Mouse (Mus musculus): ENCODE measurements around the gene Gpsm2. TPM values are rescaled to one million over a fixed set of nuclear protein-coding genes. Genes with fewer than 3 reads are reported as not detected.

The Gpsm2 gene
- total RNA-seq (2012; rRNA removed), result 8.5 and 9.7 TPM in 2 replicates
- total RNA-seq (2014; rRNA removed), result 10.4 TPM in 2 replicates
- 7.5 and 11.2 TPM in 2 replicates for polyA plus RNA-seq (2012; ENCODE audit: insufficient read length, low read depth)

DNA sequence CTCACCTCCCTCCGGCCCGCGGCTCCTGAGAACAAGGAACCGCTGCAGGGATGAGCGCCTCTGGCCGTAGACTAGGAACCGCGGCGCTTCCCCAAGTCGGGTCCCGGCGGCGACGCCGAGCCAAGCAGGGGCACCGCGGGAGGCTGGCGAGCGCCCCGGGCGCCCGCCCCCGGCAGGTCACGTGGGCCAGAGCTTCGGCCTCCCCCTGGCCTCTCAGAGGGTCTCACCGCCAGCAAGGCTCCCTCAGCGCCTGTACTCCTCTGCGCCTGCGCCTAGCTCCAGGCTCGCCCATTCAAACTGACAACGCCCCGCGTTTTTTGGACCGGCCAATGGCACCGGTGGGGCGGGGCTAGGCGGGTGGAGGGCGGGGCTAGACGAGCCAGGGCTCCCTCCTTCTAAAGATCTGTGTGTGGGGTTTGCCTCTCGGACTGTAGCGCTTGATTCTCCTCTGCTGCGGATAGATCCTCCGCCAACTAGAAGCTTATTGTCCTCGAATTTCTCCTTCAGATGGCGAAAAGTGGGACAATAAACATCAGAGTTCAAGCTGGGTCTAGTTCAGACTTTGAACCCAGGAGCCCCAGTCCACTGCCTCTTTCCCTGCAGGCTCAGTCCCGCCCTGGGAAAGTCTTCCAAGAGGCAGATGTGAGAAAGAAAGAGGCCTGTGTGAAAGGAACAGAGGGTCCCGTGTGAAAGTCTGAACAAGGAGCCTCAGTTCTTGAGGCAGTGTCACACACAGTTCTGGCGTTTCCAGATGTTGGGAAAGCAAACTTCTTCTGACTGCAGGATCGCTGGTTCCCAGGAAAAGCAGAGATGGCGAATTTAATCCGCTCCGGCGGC lies at the start of gene Gpsm2:
Gene Gpsm2 (minus strand): TSS at position 274 of the 837 bp plus-strand sequence.
- dilution Hi-C loops (cut with MboI; ENCODE audit: extremely low pct_ligation_motif_present, extremely low pct_unique_long_range_greater_than_20kb, low sequenced_read_pairs), result no loop called here
- H3K27me3 ChIP-seq (replicated peaks), result peaks cover 15% of the 10 kb centered on the region
- peak; percentile 92 for DNase-seq (ENCODE audit: extremely low read depth)

DNA sequence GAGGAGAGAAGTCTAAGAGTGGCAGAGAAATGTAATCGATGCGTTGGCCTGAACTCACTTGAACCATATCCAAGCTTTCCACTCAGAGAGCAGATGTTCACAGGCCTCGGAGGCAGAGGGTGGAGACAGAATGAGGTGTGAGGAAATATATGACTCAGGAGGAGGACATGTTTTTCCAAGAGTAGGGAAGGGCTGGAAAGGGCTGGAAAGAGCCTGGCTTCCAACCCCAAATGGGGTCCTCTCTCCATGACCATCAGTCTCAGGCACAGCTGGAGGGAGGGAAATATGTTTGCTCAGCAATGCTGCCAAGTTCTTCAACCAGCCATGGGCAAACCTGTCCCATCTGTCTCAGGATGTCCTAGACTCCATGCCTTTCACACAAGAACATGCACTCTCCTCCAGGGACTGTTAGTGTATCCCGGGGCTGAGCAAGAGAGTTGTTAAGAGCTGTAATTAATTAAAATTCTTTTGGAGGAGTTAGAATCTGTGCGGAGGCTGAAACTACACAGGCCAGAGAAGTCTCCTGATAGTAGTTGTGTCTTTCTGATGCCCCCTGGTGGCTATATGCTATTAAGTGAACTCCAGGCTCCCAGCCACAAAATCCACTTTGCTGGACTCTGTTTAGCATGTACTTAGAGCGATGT lies 48.7 kb upstream of the Gpsm2 start:
- Histone ChIP-seq H3K9me3 (replicated peaks; ENCODE audit: low read length) (no peaks in the 10 kb centered on the region), H3K4me3 (replicated peaks in 1 of 3; ENCODE audit: low read depth in 2 of 3, low read length in 2 of 3, poor library complexity in 1 of 3) (no peak overlapping the region), H3K27me3 (replicated peaks) (no peaks in the 10 kb centered on the region), H3K4me1 (ENCODE audit: control insufficient read depth in 1 of 2, insufficient read depth in 2 of 2) (peaks cover 3 to 7% of the 10 kb centered on the region in 2 experiments; a peak in 2 of 4 replicates), H3K27ac (ENCODE audit: insufficient read depth, low read depth) (no peak overlapping the region), H3K9ac (ENCODE audit: insufficient read depth, low read depth) (no peak overlapping the region), H3K79me2 (replicated peaks; ENCODE audit: control insufficient read depth, extremely low read depth, insufficient read depth, poor library complexity, severe bottlenecking) (no peaks in the 10 kb centered on the region), H3K4me2 (ENCODE audit: insufficient read depth, low read depth, poor library complexity, severe bottlenecking) (no peak overlapping the region), H3K36me3 (replicated peaks in 1 of 2; ENCODE audit: control insufficient read depth in 1 of 2, insufficient read depth in 1 of 2, low read length in 1 of 2) (no peaks in the 10 kb centered on the region)
- dilution Hi-C loops (cut with MboI; ENCODE audit: extremely low pct_ligation_motif_present, extremely low pct_unique_long_range_greater_than_20kb, low sequenced_read_pairs) (no loop called here), in situ Hi-C loops (cut with MboI; ENCODE audit: low pct_ligation_motif_present, low pct_unique_long_range_greater_than_20kb, low sequenced_read_pairs) (loop anchor here (5.0 to 10.0 kb wide), 2 partner anchors 74 to 294 kb away; no protein-coding TSS in a partner anchor)
- peak; percentile 72 for DNase-seq (ENCODE audit: extremely low read depth)
- TF ChIP-seq ZKSCAN1 (IDR thresholded peaks at IDR 0.05; ENCODE audit: borderline replicate concordance, low read depth, low read length), result no peak
- TF ChIP-seq MYC (IDR thresholded peaks at IDR 0.05; ENCODE audit: low read depth, low read length), result no peak
- TF ChIP-seq CHD2 (IDR thresholded peaks at IDR 0.05; ENCODE audit: low read length), result no peak
- no peak for TF ChIP-seq RCOR1 (conservative IDR thresholded peaks at IDR 0.05; ENCODE audit: low read depth, low read length)
- TF ChIP-seq E2F4 (IDR thresholded peaks at IDR 0.05; ENCODE audit: insufficient replicate concordance, low read depth, low read length), result no peak
- no peak for TF ChIP-seq ZMIZ1 (IDR thresholded peaks at IDR 0.05; ENCODE audit: low read depth, low read length)
- no peak for TF ChIP-seq EP300 (IDR thresholded peaks at IDR 0.05; ENCODE audit: low read length)
- no peak for TF ChIP-seq NRF1 (IDR thresholded peaks at IDR 0.05; ENCODE audit: low read depth, low read length)
- TF ChIP-seq MXI1 (IDR thresholded peaks at IDR 0.05; ENCODE audit: low read depth, low read length), result no peak
- TF ChIP-seq GABPA (IDR thresholded peaks at IDR 0.05; ENCODE audit: insufficient replicate concordance, low read depth, low read length), result no peak
- no peak for TF ChIP-seq USF2 (conservative IDR thresholded peaks at IDR 0.05; ENCODE audit: low read depth, low read length)
- no peak for TF ChIP-seq UBTF (IDR thresholded peaks at IDR 0.05; ENCODE audit: low read depth, low read length)
- no peak for TF ChIP-seq TCF12 (IDR thresholded peaks at IDR 0.05; ENCODE audit: low read depth, low read length)
- TF ChIP-seq ELF1 (IDR thresholded peaks at IDR 0.05; ENCODE audit: low read depth, low read length), result no peak
- 0 out of 2 replicates have a peak, but pooled peaks have one; percentile 29 for TF ChIP-seq MAFK (IDR thresholded peaks at IDR 0.05; ENCODE audit: insufficient replicate concordance, low read length)
- no peak for TF ChIP-seq ETS1 (conservative IDR thresholded peaks at IDR 0.05; ENCODE audit: low read depth, low read length)
- TF ChIP-seq KAT2A (IDR thresholded peaks at IDR 0.05; ENCODE audit: insufficient replicate concordance, low read length), result no peak
- TF ChIP-seq MEF2A (IDR thresholded peaks at IDR 0.05; ENCODE audit: borderline replicate concordance, low read depth, low read length), result no peak
- peak; percentile 92 for TF ChIP-seq SMC3 (IDR thresholded peaks at IDR 0.05; ENCODE audit: low read depth, low read length)
- no peak; the same call in 1 of the 2 replicates for TF ChIP-seq IRF4 (IDR thresholded peaks at IDR 0.05; ENCODE audit: low read depth, low read length)
- TF ChIP-seq JUND (conservative IDR thresholded peaks at IDR 0.05; ENCODE audit: low read depth, low read length), result no peak

More for the DNA sequence above, at the start of gene Gpsm2:
- in situ Hi-C loops (cut with MboI; ENCODE audit: low pct_ligation_motif_present, low pct_unique_long_range_greater_than_20kb, low sequenced_read_pairs), result no loop called here
- TF ChIP-seq CHD2 (IDR thresholded peaks at IDR 0.05; ENCODE audit: low read length), result no peak
- TF ChIP-seq RCOR1 (conservative IDR thresholded peaks at IDR 0.05; ENCODE audit: low read depth, low read length), result no peak
- peak; percentile 93 for TF ChIP-seq NRF1 (IDR thresholded peaks at IDR 0.05; ENCODE audit: low read depth, low read length)
- TF ChIP-seq UBTF (IDR thresholded peaks at IDR 0.05; ENCODE audit: low read depth, low read length), result 0 out of 2 replicates have a peak, but pooled peaks have one; percentile 69
- TF ChIP-seq TCF12 (IDR thresholded peaks at IDR 0.05; ENCODE audit: low read depth, low read length), result no peak
- peak; percentile 79 for TF ChIP-seq USF2 (conservative IDR thresholded peaks at IDR 0.05; ENCODE audit: low read depth, low read length)
- TF ChIP-seq USF1 (IDR thresholded peaks at IDR 0.05; ENCODE audit: low read depth, low read length), result peak; percentile 93
- peak; percentile 74 for TF ChIP-seq POLR2A (IDR thresholded peaks at IDR 0.05; ENCODE audit: low read depth, low read length)
- no peak; the same call in 1 of the 2 replicates for TF ChIP-seq NELFE (IDR thresholded peaks at IDR 0.05; ENCODE audit: low read depth, low read length)
- no peak; the same call in 1 of the 2 replicates for TF ChIP-seq ZMIZ1 (IDR thresholded peaks at IDR 0.05; ENCODE audit: low read depth, low read length)
- TF ChIP-seq TBP (conservative IDR thresholded peaks at IDR 0.05; ENCODE audit: low read depth, low read length), result no peak
- TF ChIP-seq KAT2A (IDR thresholded peaks at IDR 0.05; ENCODE audit: insufficient replicate concordance, low read length), result no peak
- TF ChIP-seq CHD1 (IDR thresholded peaks at IDR 0.05; ENCODE audit: low read depth, low read length), result no peak
- TF ChIP-seq HCFC1 (IDR thresholded peaks at IDR 0.05; ENCODE audit: low read depth, low read length), result no peak
- TF ChIP-seq BHLHE40 (IDR thresholded peaks at IDR 0.05; ENCODE audit: low read depth, low read length), result peak; percentile 56
- TF ChIP-seq ELF1 (IDR thresholded peaks at IDR 0.05; ENCODE audit: low read depth, low read length), result 0 out of 2 replicates have a peak, but pooled peaks have one; percentile 12
- TF ChIP-seq GABPA (IDR thresholded peaks at IDR 0.05; ENCODE audit: insufficient replicate concordance, low read depth, low read length), result no peak
- peak; percentile 73; the same call in 1 of the 2 replicates for TF ChIP-seq MAX (IDR thresholded peaks at IDR 0.05; ENCODE audit: low read length)
- TF ChIP-seq POLR2AphosphoS2 (IDR thresholded peaks at IDR 0.05; ENCODE audit: low read depth, low read length), result no peak
- H3K36me3 ChIP-seq (replicated peaks in 1 of 2; ENCODE audit: control insufficient read depth in 1 of 2, insufficient read depth in 1 of 2, low read length in 1 of 2), result no peaks in the 10 kb centered on the region
- H3K9ac ChIP-seq (ENCODE audit: insufficient read depth, low read depth), result peak within 1 kb of the TSS; percentile 81
- H3K27ac ChIP-seq (ENCODE audit: insufficient read depth, low read depth), result no peak within 1 kb of the TSS
- H3K4me2 ChIP-seq (ENCODE audit: insufficient read depth, low read depth, poor library complexity, severe bottlenecking), result peak within 1 kb of the TSS; percentile 94
- peaks cover 6% of the 10 kb centered on the region for H3K9me3 ChIP-seq (replicated peaks; ENCODE audit: low read length)
- H3K4me3 ChIP-seq (replicated peaks in 1 of 3; ENCODE audit: low read depth in 2 of 3, low read length in 2 of 3, poor library complexity in 1 of 3), result peak within 1 kb of the TSS; percentile 61 to 75 (median 69)
- no peaks in the 10 kb centered on the region for H3K79me2 ChIP-seq (replicated peaks; ENCODE audit: control insufficient read depth, extremely low read depth, insufficient read depth, poor library complexity, severe bottlenecking)
- H3K4me1 ChIP-seq (ENCODE audit: control insufficient read depth in 1 of 2, insufficient read depth in 2 of 2), result peaks cover 3 to 24% of the 10 kb centered on the region in 2 experiments; a peak in 3 of 4 replicates
